Mouse (Mus musculus) induced T-regulatory cell, adult 2 months (primary cell): ENCODE data around the gene Dlx5.

Source experiments
- DNase-seq: peaks from one replicate; pipeline ENCODE4 v3.0.0-alpha.2; 2012; ENCODE audit warnings: low read depth

The Dlx5 gene

DNA sequence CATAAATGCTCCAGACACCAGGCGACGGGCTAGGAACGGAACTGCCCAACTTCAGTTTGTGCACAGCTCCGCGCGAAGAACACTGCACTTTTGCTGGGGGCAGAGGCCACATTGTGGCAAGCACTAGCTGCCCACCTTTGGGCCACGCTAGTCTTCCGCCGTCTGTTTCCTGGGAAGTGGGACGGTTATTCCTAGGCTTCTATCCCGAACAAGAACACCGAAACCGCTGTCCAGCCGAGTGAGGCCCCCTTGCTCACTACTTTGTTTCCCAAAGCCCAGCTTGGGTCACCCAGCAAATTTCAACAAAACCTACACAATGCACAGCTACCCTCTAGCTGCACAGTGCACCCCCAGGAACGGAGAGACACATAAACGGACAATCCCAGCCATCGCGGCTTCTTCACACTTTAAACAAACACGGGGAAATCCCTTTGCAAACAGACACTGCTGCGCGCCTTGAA lies 21.9 kb downstream of the Dlx5 start:
- DNase-seq = no peak

DNA sequence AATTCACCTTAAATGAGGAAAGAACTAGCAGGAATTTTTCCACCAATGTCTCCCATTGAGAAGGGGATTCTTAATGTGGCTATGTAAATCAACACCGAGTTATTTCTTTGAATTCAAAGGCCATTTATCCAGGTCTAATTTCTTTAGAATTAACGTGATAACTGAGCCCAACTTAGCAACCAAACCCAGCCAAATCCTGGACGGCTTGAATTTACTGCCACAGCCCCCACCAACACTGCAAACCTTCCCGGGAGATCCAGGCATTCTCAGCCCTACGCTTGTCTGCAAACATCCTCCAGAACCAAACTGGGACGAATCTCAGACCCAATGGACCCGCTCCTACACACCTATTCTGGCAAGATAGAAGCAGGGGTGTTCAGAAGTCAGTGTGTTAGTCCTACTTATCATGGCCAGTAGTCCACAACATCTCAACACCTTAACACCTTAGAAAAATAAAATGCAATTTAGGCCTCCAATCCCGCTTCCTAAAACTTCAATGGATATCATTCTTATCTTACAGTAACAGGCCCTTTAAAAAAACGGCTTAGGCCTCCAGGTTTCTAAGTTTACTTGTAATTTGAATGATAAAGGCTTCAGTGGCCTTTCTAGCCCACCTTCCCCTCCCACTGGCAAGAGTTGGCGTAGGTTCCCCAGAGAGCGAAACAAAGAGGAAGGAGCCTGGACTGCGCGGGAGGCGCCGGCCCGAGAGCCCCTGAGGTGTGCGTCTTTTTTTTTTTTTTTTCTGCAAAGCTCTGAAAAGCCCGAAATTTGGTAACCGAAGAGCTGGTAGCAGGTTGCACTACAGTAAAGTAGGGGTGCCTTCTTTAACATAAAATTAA lies 22.6 kb downstream of the Dlx5 start:
- no peak for DNase-seq

DNA sequence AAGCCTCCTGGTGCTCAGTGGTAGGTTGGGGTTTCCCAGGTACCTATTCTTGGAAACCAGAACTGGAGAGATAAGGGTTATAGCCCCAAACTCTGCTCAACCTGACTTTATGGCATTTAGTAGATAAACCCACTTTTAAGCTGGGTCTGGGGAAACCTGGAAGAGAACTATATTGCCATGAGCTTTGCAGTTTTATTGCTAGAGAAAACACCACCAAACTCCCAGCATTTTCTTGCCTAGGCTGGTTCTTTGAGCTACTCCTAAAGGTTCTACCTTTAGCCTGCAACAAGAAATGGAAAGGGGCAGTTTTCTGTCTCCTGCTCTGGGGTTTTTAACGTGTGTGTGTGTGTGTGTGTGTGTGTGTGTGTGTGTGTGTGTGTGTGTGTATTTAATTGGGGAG lies 23.3 kb downstream of the Dlx5 start:
- no peak for DNase-seq

DNA sequence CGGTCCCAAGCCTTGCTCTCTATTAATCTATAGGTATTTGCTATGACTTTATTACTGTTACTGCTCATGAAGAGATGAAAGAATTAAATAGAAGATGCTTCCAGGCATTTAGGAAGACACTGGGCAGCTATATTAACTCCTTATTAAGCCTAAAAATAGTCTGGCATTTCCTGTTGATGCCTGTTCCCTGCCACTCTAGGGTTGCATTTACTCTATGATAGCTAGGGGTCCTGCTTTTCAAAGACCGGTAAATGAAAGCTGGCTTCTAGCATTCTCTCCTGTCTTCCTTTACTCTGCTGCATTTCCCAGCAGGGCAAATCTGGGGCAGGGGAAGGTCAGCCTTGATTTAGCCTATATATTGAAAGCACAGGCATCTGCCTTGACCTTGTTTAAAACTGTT lies 24.1 kb downstream of the Dlx5 start:
- no peak for DNase-seq

DNA sequence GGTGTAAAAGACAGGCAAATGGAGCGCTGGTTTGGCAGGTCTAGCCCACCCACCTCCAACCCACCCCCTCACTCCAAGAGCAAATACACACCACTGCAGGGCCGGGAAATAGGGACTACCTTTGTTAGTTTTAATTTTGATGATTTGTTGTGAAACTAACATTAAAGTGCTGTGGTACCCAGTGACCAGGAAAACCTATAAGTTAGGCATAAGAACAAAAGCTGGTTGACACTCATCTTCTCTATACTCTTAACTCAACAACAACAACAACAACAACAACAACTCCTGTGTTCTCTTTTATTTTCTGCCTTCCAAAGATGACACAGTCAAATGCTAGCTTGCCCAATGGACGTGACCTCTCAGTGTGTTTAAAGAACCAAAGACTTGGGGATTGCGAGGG lies 25.0 kb downstream of the Dlx5 start:
- DNase-seq = no peak

DNA sequence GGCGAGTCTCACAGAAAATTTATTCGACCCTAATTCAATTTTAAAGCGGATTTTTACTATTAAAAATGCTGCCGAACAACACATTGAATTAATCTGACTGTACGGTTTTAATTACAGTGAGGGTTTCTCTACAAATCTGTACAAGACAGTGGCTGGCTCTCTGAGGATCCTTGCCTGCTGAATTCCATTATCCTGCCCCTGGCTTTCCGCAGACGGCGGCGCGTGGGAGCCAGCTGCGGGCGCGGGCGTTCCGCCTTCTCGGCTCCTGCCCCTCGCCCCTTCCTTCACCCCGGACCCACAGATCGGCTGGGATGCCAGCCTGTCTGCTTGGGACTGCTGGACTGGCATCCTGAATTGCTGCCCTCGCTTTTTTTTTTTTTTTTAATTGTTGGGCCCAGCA lies 25.6 kb downstream of the Dlx5 start:
- no peak for DNase-seq

DNA sequence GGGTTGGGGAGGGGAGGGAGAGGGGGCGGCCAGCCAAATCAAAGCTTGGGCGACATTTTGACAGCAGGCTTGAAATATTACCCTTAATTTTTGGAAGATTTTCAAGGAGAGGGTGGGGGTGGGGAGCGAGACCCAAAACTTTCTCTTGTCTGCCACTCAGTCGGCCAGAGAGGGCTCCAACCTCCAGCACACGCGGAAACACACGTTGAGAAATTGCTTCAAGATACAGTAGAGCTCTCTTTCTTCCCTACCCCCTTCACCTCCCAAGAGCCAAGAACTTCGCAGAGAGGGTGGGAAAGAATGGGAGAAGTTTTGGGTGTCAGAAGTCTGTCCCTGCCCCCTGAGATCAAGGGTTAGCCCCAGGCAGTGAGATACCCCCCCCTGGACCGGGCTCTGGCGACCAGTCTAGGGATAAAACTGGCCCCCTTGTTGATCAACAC lies 26.1 kb downstream of the Dlx5 start:
- DNase-seq = no peak

DNA sequence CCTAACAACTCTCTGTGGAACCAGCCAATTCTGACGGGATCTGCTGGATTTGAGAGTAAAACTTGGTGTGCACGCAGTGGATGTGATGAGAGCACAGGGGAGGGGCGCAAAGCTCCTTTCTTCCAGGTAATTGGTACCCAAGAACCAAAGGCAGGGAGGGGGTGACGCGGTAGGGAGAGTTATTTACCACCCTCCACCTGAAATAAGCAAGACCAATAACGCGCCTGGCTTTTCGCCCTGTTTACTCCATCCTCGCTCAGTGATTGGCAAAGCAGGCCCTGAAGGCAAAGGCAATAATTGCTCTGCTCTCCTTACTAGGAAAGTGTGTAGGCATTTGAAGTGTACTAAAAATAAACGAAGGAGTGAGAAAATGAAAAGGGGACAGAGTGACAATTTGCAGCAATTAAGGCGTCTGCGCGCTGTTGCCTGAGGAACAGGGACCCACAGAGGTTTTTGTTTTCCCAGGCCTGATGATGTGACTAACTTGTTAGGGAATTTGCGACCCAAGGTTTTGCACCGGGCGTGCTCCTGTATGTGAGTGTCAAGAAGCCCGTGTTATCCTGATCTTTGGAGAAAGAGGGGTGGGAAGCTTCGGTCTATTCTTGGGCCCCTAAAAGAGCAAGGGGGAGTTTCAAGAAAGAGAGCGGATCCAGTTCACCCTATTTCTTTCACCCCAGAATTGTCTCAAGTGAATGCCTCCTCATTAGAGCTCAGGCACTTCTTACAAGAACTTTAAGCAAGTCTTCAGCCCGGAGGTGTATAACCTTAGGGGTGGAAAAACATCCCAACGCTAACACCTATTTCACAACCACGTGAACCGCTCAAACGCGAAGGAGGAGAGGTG lies 26.8 kb downstream of the Dlx5 start:
- no peak for DNase-seq

DNA sequence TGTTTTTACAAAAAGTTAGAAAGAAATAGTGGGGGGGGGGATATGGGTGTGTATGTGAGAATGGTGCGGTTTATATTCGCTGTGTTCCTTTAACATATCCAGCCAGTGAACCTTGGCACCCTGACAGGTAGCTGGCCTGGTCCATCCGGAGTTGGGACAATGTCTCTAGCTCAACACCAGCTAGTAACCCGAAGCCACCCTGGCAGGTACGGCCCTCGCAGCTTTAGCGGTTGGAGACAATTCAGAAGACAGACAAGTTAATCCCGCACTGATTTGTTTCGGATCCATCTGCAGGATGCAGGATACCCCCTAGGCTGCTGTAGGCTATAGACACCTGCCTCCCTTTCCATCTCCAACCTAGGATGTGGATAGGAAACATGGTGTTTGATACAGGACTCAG lies 27.7 kb downstream of the Dlx5 start:
- DNase-seq = no peak

DNA sequence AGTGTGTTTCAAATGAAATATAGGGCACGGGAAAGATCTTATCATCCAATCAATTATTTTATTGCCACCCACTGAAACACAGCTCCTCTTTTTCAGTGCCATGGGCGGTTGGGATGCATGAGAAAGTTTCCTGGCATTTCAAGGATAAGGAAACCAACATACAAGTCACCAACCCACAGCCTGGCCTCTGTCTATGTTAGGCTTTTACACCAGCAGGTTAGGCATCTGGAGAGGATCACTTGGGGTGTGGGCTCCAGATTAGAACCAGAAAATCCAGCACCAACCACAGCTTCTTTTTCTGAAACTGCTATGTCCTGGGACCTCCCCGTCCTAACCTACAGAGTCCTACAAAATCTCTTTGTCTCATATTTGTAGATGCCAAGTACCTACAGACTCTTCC lies 28.9 kb downstream of the Dlx5 start:
- no peak for DNase-seq

DNA sequence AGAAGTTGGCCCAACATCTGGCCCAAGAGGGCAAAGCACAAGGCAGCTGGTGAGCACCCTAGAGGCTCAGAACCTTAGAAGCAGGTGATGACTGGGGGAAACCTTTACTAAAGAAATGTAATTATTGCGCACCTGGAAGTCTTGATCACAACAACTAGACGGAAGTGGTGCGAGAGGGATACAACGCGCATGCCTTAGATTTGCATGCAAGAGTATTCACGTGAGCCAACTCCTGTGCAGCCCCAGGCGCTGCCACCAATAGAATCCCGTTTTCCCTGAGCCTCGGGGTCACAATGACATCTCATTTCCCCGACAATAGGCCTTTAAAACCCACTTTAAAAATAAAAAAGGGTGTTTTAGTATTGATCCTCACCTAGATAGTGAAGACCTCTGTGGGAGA lies 30.7 kb downstream of the Dlx5 start:
- no peak for DNase-seq

DNA sequence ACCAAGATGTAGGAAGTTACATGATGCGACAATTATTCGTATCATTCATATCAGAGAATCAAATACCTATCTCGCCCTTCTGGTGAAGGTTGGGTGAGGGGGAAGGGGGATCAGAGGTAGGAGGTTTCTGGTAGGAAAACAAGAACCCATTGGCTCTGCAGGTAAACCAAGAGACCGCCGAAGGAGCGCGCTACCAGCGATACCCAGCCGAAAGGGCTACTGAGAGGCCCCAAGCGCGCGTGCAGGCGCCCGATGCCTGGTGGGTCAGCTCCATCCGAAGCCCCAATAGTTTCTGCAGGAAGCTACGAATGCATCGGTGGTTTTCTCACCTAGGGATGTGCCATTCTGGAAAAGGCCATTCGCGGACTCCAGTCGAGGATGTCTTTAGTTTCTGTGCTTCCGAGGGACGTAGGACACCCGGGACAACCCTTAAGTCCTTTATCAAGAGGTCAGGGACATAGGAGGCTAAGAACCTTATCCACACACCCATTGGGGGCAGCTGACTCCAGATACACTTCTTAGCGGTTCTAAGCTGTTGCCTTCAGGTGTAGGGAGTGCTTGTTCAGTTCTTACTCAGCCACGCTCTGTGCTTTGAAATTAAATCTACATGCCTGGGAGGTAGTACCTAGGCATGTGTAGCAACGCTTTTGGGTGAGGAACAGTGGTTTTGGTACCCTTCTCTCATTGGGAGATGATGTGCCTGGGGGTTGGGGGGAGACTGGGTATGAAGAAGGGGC lies 31.4 kb downstream of the Dlx5 start:
- DNase-seq = no peak

DNA sequence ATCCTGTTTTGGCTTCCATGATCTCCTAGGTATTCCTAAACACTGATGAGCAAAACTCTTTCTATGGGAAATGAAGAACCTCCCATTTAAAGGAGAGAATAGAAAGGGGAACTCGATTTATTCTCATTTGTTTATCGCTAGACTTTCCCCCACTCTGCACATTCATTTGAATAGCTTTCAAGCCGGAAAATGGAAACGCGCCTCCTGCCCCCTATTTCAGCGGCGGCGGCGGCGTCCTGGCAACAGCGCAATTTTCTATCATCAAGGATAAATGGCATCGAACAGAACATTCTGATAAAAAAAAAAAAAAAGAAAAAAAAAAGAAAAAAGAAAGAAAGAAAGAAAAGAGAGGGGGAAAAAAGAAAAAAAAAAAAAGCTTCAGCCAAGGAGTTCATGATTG lies 32.1 kb downstream of the Dlx5 start:
- DNase-seq = no peak

DNA sequence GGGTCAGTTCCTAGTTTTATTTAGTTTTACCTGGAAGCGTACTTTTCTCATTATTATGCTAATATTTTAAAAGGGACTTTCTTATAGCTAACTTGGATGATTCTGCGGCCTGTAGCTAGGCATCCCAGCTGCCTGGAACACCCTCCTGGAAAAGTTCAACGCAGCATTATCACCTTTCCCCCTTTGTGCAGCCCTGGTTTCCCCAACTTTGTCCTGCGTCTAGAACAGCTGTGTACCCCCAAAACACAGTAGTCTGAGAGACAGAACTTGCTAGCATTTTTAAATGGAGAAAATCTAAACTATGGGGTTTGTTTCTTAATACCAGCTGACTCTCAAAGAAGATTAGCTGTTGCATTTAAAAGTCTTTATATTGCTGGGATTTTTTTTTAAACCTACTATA lies 33.3 kb downstream of the Dlx5 start:
- DNase-seq = no peak

DNA sequence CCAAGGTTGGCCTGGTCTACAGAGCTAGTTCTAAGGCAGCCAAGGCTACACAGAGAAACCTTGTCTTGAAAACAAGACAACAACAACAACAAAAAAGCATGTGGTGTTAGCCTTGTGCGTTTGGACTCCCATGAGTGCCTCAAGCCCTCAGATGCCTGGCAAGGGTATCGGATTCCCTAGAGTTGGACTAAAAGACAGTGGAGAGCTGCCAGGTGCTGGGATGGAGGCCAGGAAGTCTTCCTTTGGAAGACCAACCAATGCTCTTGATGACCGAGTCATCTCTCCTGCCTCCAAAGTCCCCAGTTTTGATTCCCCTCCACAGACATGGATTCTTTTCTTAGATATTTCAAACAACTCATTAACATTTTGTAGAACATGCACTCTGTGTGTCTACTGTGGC lies 48.6 kb downstream of the Dlx5 start:
- no peak for DNase-seq

DNA sequence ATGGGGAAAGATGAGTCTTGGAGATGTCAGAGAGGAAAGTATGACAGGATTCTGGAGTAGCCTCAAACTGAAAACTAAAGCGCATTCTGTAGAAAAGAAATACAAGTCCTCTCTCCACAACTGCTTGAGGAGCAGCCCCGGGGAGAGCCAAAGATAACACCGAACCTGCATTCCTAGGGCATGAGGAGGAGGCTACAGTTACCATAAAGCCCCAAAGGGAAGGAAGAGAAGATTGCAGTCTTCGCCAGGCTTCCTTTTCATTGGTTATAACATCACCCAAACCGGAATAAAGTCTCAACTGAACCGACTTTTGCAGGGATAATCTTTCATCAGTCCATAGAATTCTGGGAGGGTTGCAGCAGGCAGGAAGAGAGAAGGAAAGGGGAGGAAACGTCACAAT lies 51.4 kb downstream of the Dlx5 start:
- no peak for DNase-seq
